7 mouse cellular contexts compared by ENCODE assay signal in the genomic region with DNA sequence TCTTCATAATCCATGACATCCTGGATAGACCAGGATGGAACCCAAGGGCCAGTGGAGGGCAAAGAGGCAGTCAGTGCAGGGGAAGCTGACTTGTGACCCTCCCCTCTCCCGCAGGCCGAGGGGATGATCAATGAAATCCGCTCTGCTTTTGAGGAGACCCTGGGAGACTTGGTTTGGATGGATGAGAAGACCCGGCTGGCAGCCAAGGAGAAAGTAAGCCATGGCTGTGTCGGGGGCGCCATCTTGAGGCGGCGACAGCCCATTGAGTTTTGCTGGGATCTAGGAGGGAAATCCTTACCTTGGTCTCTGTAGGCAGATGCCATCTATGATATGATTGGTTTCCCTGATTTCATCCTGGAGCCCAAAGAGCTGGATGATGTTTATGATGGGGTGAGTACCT. TPM values are rescaled to one million over a fixed set of nuclear protein-coding genes. Genes with fewer than 3 reads are reported as not detected.
DNase-seq lines count a peak whose midpoint lies in the region; ATAC-seq lines count a peak whose summit lies in the region.

No protein-coding gene starts in this region.

- no peaks in the 10 kb centered on the region for H3K27me3 ChIP-seq in forebrain, embryonic 14.5 days (replicated peaks; ENCODE audit: control insufficient read depth, insufficient read depth, low read length)
- H3K27me3 ChIP-seq in hindbrain, embryonic 16.5 days (replicated peaks; ENCODE audit: control insufficient read depth, insufficient read depth, low read length), result no peaks in the 10 kb centered on the region

- peak; percentile 74 for ATAC-seq in forebrain, embryonic 14.5 days
- ATAC-seq in hindbrain, embryonic 16.5 days, result peak; percentile 68
- ATAC-seq in megakaryocyte progenitor cell, adult 5-6 weeks (replicated peaks; ENCODE audit: poor library complexity), result peak; percentile 92

- no peak overlapping the region for H3K27ac ChIP-seq in forebrain, embryonic 14.5 days (ENCODE audit: low read depth, low read length)
- H3K27ac ChIP-seq in hindbrain, embryonic 16.5 days (ENCODE audit: low read depth, low read length), result no peak overlapping the region

- peaks cover 4% of the 10 kb centered on the region; the same call in 1 of the 2 replicates for H3K4me1 ChIP-seq in forebrain, embryonic 14.5 days (ENCODE audit: control insufficient read depth, insufficient read depth, low read length)
- H3K4me1 ChIP-seq in hindbrain, embryonic 16.5 days (ENCODE audit: control insufficient read depth, insufficient read depth, low read depth, low read length), result no peaks in the 10 kb centered on the region; the same call in 1 of the 2 replicates

- DNase-seq in Muller cell, postnatal 12 days (ENCODE audit: inconsistent ontology term), result peak; percentile 54
- DNase-seq in c-Kit-positive CD71-positive TER-119-negative erythroid progenitor cells, embryonic 14.5 days (ENCODE audit: low read depth), result peak; percentile 23
- peak; percentile 86 for DNase-seq in forebrain, embryonic 14.5 days (ENCODE audit: low spot score)
- peak; percentile 77 to 78 for DNase-seq in layer of hippocampus, postnatal 36 days
- DNase-seq in right cerebral cortex, postnatal 14 days, result peak; percentile 80

- no peak overlapping the region for H3K4me2 ChIP-seq in forebrain, embryonic 14.5 days (ENCODE audit: low read length)
- H3K4me2 ChIP-seq in hindbrain, embryonic 16.5 days (ENCODE audit: low read length), result no peak overlapping the region

- WGBS in forebrain, embryonic 14.5 days, result 3% methylated on average over 8 of the region's 8 CpGs
- WGBS in hindbrain, embryonic 16.5 days, result 1% methylated on average over 8 of the region's 8 CpGs

- H3K36me3 ChIP-seq in forebrain, embryonic 14.5 days (ENCODE audit: control insufficient read depth, insufficient read depth, low read length), result no peaks in the 10 kb centered on the region
- H3K36me3 ChIP-seq in hindbrain, embryonic 16.5 days (ENCODE audit: control insufficient read depth, insufficient read depth, low read length), result peaks cover 3% of the 10 kb centered on the region; the same call in 1 of the 2 replicates

- no peaks in the 10 kb centered on the region for H3K9me3 ChIP-seq in forebrain, embryonic 14.5 days (replicated peaks; ENCODE audit: control insufficient read depth, low read length)
- H3K9me3 ChIP-seq in hindbrain, embryonic 16.5 days (ENCODE audit: control insufficient read depth, low read length), result no peaks in the 10 kb centered on the region

- H3K4me3 ChIP-seq in forebrain, embryonic 14.5 days (ENCODE audit: low read depth, low read length), result no peak overlapping the region
- no peak overlapping the region for H3K4me3 ChIP-seq in hindbrain, embryonic 16.5 days (ENCODE audit: low read length)

- no peak overlapping the region for H3K9ac ChIP-seq in forebrain, embryonic 14.5 days (ENCODE audit: low read length)
- H3K9ac ChIP-seq in hindbrain, embryonic 16.5 days (ENCODE audit: low read depth, low read length), result no peak overlapping the region

RNA-seq across cellular contexts. Expression of gene Psmd2, which starts 9.3 kb away (rescaled TPM):
- polyA plus RNA-seq in forebrain, embryonic 14.5 days (2014; fragmentation: Nextera tagmentation; extraction: Ambion mirVana), result 354 and 377 TPM in 2 replicates
- polyA plus RNA-seq in hindbrain, embryonic 16.5 days (2015; fragmentation: Nextera tagmentation; extraction: Ambion mirVana), result 372 and 378 TPM in 2 replicates
- 100 to 1,000 TPM; 212 to 232 TPM for total RNA-seq in layer of hippocampus, postnatal 36 days (2021)
- 113 and 133 TPM in 2 replicates for total RNA-seq in megakaryocyte progenitor cell, adult 5-6 weeks (2015)
- 201 and 230 TPM in 2 replicates for total RNA-seq in megakaryocyte progenitor cell, adult 5-6 weeks (2017)

RNA-seq across cellular contexts. Expression of gene Ece2, which starts 12.5 kb away (rescaled TPM):
- 5.3 and 6.0 TPM in 2 replicates for polyA plus RNA-seq in forebrain, embryonic 14.5 days (2014; fragmentation: Nextera tagmentation; extraction: Ambion mirVana)
- 17.4 and 18.6 TPM in 2 replicates for polyA plus RNA-seq in hindbrain, embryonic 16.5 days (2015; fragmentation: Nextera tagmentation; extraction: Ambion mirVana)
- 10 to 100 TPM; 28.4 to 29.2 TPM for total RNA-seq in layer of hippocampus, postnatal 36 days (2021)
- 0.20 and 0.32 TPM in 2 replicates for total RNA-seq in megakaryocyte progenitor cell, adult 5-6 weeks (2015)
- total RNA-seq in megakaryocyte progenitor cell, adult 5-6 weeks (2017), result 0.71 TPM in 1 of 2 replicates, not detected in the other

RNA-seq across cellular contexts. Expression of gene Camk2n2, which starts 21.1 kb away (rescaled TPM):
- 18.6 and 18.9 TPM in 2 replicates for polyA plus RNA-seq in forebrain, embryonic 14.5 days (2014; fragmentation: Nextera tagmentation; extraction: Ambion mirVana)
- 43.1 and 44.2 TPM in 2 replicates for polyA plus RNA-seq in hindbrain, embryonic 16.5 days (2015; fragmentation: Nextera tagmentation; extraction: Ambion mirVana)
- 10 to 100 TPM; 83.0 to 88.3 TPM for total RNA-seq in layer of hippocampus, postnatal 36 days (2021)
- total RNA-seq in megakaryocyte progenitor cell, adult 5-6 weeks (2015), result 0.42 and 0.59 TPM in 2 replicates
- 0.10 and 0.96 TPM in 2 replicates for total RNA-seq in megakaryocyte progenitor cell, adult 5-6 weeks (2017)

RNA-seq across cellular contexts. Expression of gene Eif4g1, which starts 26.0 kb away (rescaled TPM):
- 97.6 and 109 TPM in 2 replicates for polyA plus RNA-seq in forebrain, embryonic 14.5 days (2014; fragmentation: Nextera tagmentation; extraction: Ambion mirVana)
- polyA plus RNA-seq in hindbrain, embryonic 16.5 days (2015; fragmentation: Nextera tagmentation; extraction: Ambion mirVana), result 133 and 143 TPM in 2 replicates
- 100 to 1,000 TPM; 292 to 299 TPM for total RNA-seq in layer of hippocampus, postnatal 36 days (2021)
- 164 and 172 TPM in 2 replicates for total RNA-seq in megakaryocyte progenitor cell, adult 5-6 weeks (2015)
- 305 and 366 TPM in 2 replicates for total RNA-seq in megakaryocyte progenitor cell, adult 5-6 weeks (2017)

RNA-seq across cellular contexts. Expression of gene Alg3, which starts 30.6 kb away (rescaled TPM):
- polyA plus RNA-seq in forebrain, embryonic 14.5 days (2014; fragmentation: Nextera tagmentation; extraction: Ambion mirVana), result 34.9 and 44.4 TPM in 2 replicates
- 43.9 and 44.7 TPM in 2 replicates for polyA plus RNA-seq in hindbrain, embryonic 16.5 days (2015; fragmentation: Nextera tagmentation; extraction: Ambion mirVana)
- total RNA-seq in layer of hippocampus, postnatal 36 days (2021), result 10 to 100 TPM; 11.9 to 13.2 TPM
- total RNA-seq in megakaryocyte progenitor cell, adult 5-6 weeks (2015), result 33.2 and 38.5 TPM in 2 replicates
- 20.4 and 21.4 TPM in 2 replicates for total RNA-seq in megakaryocyte progenitor cell, adult 5-6 weeks (2017)

Comparison
In these comparisons a context has a peak if more than half of its experiments do, and no peak if none do; other contexts are left out.
1. DNase-seq: peak in every context shown above with its lines; median percentile 86 in forebrain, embryonic 14.5 days; 80 in right cerebral cortex, postnatal 14 days; 78 in layer of hippocampus, postnatal 36 days; 54 in Muller cell, postnatal 12 days; 23 in c-Kit-positive CD71-positive TER-119-negative erythroid progenitor cells, embryonic 14.5 days.
2. RNA of gene Ece2, which starts 12.5 kb away (total RNA-seq): 28.4 to 29.2 TPM in layer of hippocampus, postnatal 36 days; 0.20 to 0.71 TPM in megakaryocyte progenitor cell, adult 5-6 weeks; every median in the first group is over 10 times any median in the second.
3. RNA of gene Camk2n2, which starts 21.1 kb away (total RNA-seq): 83.0 to 88.3 TPM in layer of hippocampus, postnatal 36 days; 0.10 to 0.96 TPM in megakaryocyte progenitor cell, adult 5-6 weeks; every median in the first group is over 10 times any median in the second.
4. Peak in every context shown above with its lines, with median percentiles within 50 percentile points of each other: ATAC-seq.